13 mouse cellular contexts compared by ENCODE assay signal in genomic region chr2:71025576-71026315, GRCm38 (mm10). TPM values are rescaled to one million over a fixed set of nuclear protein-coding genes. Genes with fewer than 3 reads are reported as not detected.
DNase-seq lines count a peak whose midpoint lies in the region; ATAC-seq lines count a peak whose summit lies in the region.
"Had no signal": no experiment of that assay in that cellular context is flagged by ENCODE, and none has a peak within 500 bp of the region (broad histone marks: within the 10 kb centered on the region; RNA-seq: fewer than 3 reads in every experiment).

No protein-coding gene starts in this region.

- H3K4me1 ChIP-seq in midbrain, embryonic 11.5 days (ENCODE audit: control insufficient read depth, insufficient read depth, low read length) = no peaks in the 10 kb centered on the region
- no peaks in the 10 kb centered on the region; the same call in none of the 2 replicates for H3K4me1 ChIP-seq in midbrain, embryonic 16.5 days (ENCODE audit: control insufficient read depth, insufficient read depth, low read length)
- no peaks in the 10 kb centered on the region for H3K4me1 ChIP-seq in hindbrain, embryonic 11.5 days (replicated peaks; ENCODE audit: control insufficient read depth, insufficient read depth, low read length)
- H3K4me1 ChIP-seq in liver, embryonic 11.5 days (replicated peaks; ENCODE audit: control insufficient read depth, insufficient read depth, low read length) = peaks cover 4% of the 10 kb centered on the region; the same call in 1 of the 2 replicates
- H3K4me1 ChIP-seq: hindbrain, embryonic 12.5 days had no signal

- no peak overlapping the region for H3K4me3 ChIP-seq in midbrain, embryonic 11.5 days (ENCODE audit: low read depth, low read length)
- H3K4me3 ChIP-seq in midbrain, embryonic 16.5 days (ENCODE audit: low read depth, low read length) = no peak overlapping the region
- no peak overlapping the region for H3K4me3 ChIP-seq in hindbrain, embryonic 11.5 days (ENCODE audit: low read depth, low read length)
- no peak overlapping the region for H3K4me3 ChIP-seq in liver, embryonic 11.5 days (ENCODE audit: low read depth, low read length)
- H3K4me3 ChIP-seq: hindbrain, embryonic 12.5 days; midbrain, embryonic 12.5 days had no signal

- ATAC-seq in midbrain, embryonic 11.5 days (ENCODE audit: low FRiP score) = no peak
- ATAC-seq in midbrain, embryonic 16.5 days = no peak
- ATAC-seq in hindbrain, embryonic 11.5 days (ENCODE audit: low FRiP score) = no peak
- no peak for ATAC-seq in liver, embryonic 11.5 days (replicated peaks; ENCODE audit: low FRiP score)
- ATAC-seq: intestine, postnatal 0 days had no signal

- no peak overlapping the region for H3K27ac ChIP-seq in midbrain, embryonic 11.5 days (ENCODE audit: low read depth, low read length)
- H3K27ac ChIP-seq in midbrain, embryonic 16.5 days (ENCODE audit: low read length) = no peak overlapping the region
- H3K27ac ChIP-seq in hindbrain, embryonic 11.5 days (ENCODE audit: low read depth, low read length) = no peak overlapping the region
- H3K27ac ChIP-seq in liver, embryonic 11.5 days (ENCODE audit: low read depth, low read length) = no peak overlapping the region
- H3K27ac ChIP-seq: hindbrain, embryonic 12.5 days; midbrain, embryonic 12.5 days had no signal

- H3K9me3 ChIP-seq in midbrain, embryonic 11.5 days (ENCODE audit: control insufficient read depth, low read length) = no peaks in the 10 kb centered on the region
- H3K9me3 ChIP-seq in midbrain, embryonic 16.5 days (replicated peaks; ENCODE audit: control insufficient read depth, low read length, poor library complexity, severe bottlenecking) = no peaks in the 10 kb centered on the region
- no peaks in the 10 kb centered on the region for H3K9me3 ChIP-seq in hindbrain, embryonic 11.5 days (ENCODE audit: control insufficient read depth, low read length)
- H3K9me3 ChIP-seq in liver, embryonic 11.5 days (ENCODE audit: control insufficient read depth, low read length) = no peaks in the 10 kb centered on the region
- H3K9me3 ChIP-seq: hindbrain, embryonic 12.5 days; midbrain, embryonic 12.5 days had no signal

- H3K27me3 ChIP-seq in midbrain, embryonic 11.5 days (ENCODE audit: control insufficient read depth, insufficient read depth, low read length) = no peaks in the 10 kb centered on the region
- no peaks in the 10 kb centered on the region for H3K27me3 ChIP-seq in midbrain, embryonic 16.5 days (ENCODE audit: control insufficient read depth, insufficient read depth, low read depth, low read length)
- H3K27me3 ChIP-seq in hindbrain, embryonic 11.5 days (ENCODE audit: control insufficient read depth, insufficient read depth, low read length) = no peaks in the 10 kb centered on the region
- no peaks in the 10 kb centered on the region for H3K27me3 ChIP-seq in liver, embryonic 11.5 days (replicated peaks; ENCODE audit: control insufficient read depth, insufficient read depth, low read length)
- H3K27me3 ChIP-seq: hindbrain, embryonic 12.5 days; midbrain, embryonic 12.5 days had no signal

- DNase-seq in heart, adult 11 months = peak; percentile 76
- DNase-seq in heart, adult 8-10 months (ENCODE audit: low spot score) = no peak
- DNase-seq in midbrain, embryonic 11.5 days (ENCODE audit: low spot score, missing footprints) = peak; percentile 77
- DNase-seq in kidney, postnatal 14 days = peak; percentile 63
- DNase-seq in hindbrain, embryonic 11.5 days (ENCODE audit: low spot score) = no peak
- DNase-seq in liver, embryonic 11.5 days (ENCODE audit: low spot score) = no peak
- DNase-seq in urinary bladder, postnatal 14 days (ENCODE audit: low spot score) = no peak
- DNase-seq: adrenal gland, postnatal 36 days; liver had no signal

- H3K36me3 ChIP-seq in midbrain, embryonic 11.5 days (ENCODE audit: control insufficient read depth, insufficient read depth, low read length) = no peaks in the 10 kb centered on the region
- H3K36me3 ChIP-seq in midbrain, embryonic 16.5 days (ENCODE audit: control insufficient read depth, insufficient read depth, low read length) = no peaks in the 10 kb centered on the region; the same call in 1 of the 2 replicates
- H3K36me3 ChIP-seq in hindbrain, embryonic 11.5 days (ENCODE audit: control insufficient read depth, insufficient read depth, low read length) = no peaks in the 10 kb centered on the region
- H3K36me3 ChIP-seq in liver, embryonic 11.5 days (ENCODE audit: control insufficient read depth, insufficient read depth, low read length) = no peaks in the 10 kb centered on the region
- H3K36me3 ChIP-seq: hindbrain, embryonic 12.5 days; midbrain, embryonic 12.5 days had no signal

- no peak overlapping the region for H3K9ac ChIP-seq in midbrain, embryonic 11.5 days (ENCODE audit: low read length)
- no peak overlapping the region for H3K9ac ChIP-seq in midbrain, embryonic 16.5 days (ENCODE audit: low read depth, low read length)
- no peak overlapping the region for H3K9ac ChIP-seq in hindbrain, embryonic 11.5 days (ENCODE audit: low read depth, low read length)
- H3K9ac ChIP-seq in liver, embryonic 11.5 days (ENCODE audit: low read depth, low read length) = no peak overlapping the region
- H3K9ac ChIP-seq: hindbrain, embryonic 12.5 days; midbrain, embryonic 12.5 days had no signal

- H3K4me2 ChIP-seq in midbrain, embryonic 11.5 days = no peak overlapping the region
- H3K4me2 ChIP-seq in midbrain, embryonic 16.5 days (ENCODE audit: low read length) = no peak overlapping the region
- no peak overlapping the region for H3K4me2 ChIP-seq in hindbrain, embryonic 11.5 days (replicated peaks; ENCODE audit: low read depth, low read length)
- no peak overlapping the region for H3K4me2 ChIP-seq in liver, embryonic 11.5 days
- H3K4me2 ChIP-seq: hindbrain, embryonic 12.5 days; midbrain, embryonic 12.5 days had no signal

- WGBS in midbrain, embryonic 11.5 days = 68% methylated on average over 12 of the region's 12 CpGs
- 58% methylated on average over 12 of the region's 12 CpGs for WGBS in midbrain, embryonic 16.5 days
- 63% methylated on average over 12 of the region's 12 CpGs for WGBS in hindbrain, embryonic 11.5 days
- 42% methylated on average over 12 of the region's 12 CpGs for WGBS in liver, embryonic 11.5 days

RNA-seq across cellular contexts. Expression of gene Dcaf17, which starts 29.4 kb away (rescaled TPM):
- total RNA-seq in heart, adult 8-10 months (2022) = 1 to 10 TPM; 3.5 to 5.3 (median 4.3) TPM
- polyA plus RNA-seq in midbrain, embryonic 11.5 days (2014; fragmentation: Nextera tagmentation; extraction: Ambion mirVana) = 40.5 and 43.4 TPM in 2 replicates
- polyA plus RNA-seq in midbrain, embryonic 16.5 days (2015; fragmentation: Nextera tagmentation; extraction: Ambion mirVana) = 31.2 and 33.2 TPM in 2 replicates
- 40.8 and 42.4 TPM in 2 replicates for polyA plus RNA-seq in hindbrain, embryonic 11.5 days (2014; fragmentation: Nextera tagmentation; extraction: Ambion mirVana)
- 34.6 and 39.0 TPM in 2 replicates for polyA plus RNA-seq in liver, embryonic 11.5 days (2014; fragmentation: Nextera tagmentation; extraction: Ambion mirVana)

RNA-seq across cellular contexts. Expression of gene Mettl8, which starts 29.6 kb away (rescaled TPM):
- total RNA-seq in heart, adult 8-10 months (2022) = 1 to 10 TPM; 4.0 to 6.1 (median 5.8) TPM
- polyA plus RNA-seq in midbrain, embryonic 11.5 days (2014; fragmentation: Nextera tagmentation; extraction: Ambion mirVana) = 22.3 and 22.8 TPM in 2 replicates
- polyA plus RNA-seq in midbrain, embryonic 16.5 days (2015; fragmentation: Nextera tagmentation; extraction: Ambion mirVana) = 11.2 and 12.6 TPM in 2 replicates
- polyA plus RNA-seq in hindbrain, embryonic 11.5 days (2014; fragmentation: Nextera tagmentation; extraction: Ambion mirVana) = 25.1 and 26.1 TPM in 2 replicates
- 21.9 and 24.1 TPM in 2 replicates for polyA plus RNA-seq in liver, embryonic 11.5 days (2014; fragmentation: Nextera tagmentation; extraction: Ambion mirVana)

Comparison
In these comparisons a context has a peak if more than half of its experiments do, and no peak if none do; other contexts are left out.
1. DNase-seq: peak in heart, adult 11 months (single experiment), midbrain, embryonic 11.5 days (single experiment) and kidney, postnatal 14 days (single experiment); none in heart, adult 8-10 months (single experiment), hindbrain, embryonic 11.5 days (single experiment), liver, embryonic 11.5 days (single experiment) and urinary bladder, postnatal 14 days (single experiment).